Mouse (Mus musculus) retina, postnatal 7 days (tissue): ENCODE results near the gene Scgb2b7.
"Not testable (repeated sequence)": the region's sequence is repeated elsewhere in the genome, so short reads cannot be mapped to it uniquely, and the experiment has no call there.

ENCODE experiments used
- DNase-seq: peaks from one replicate; pipeline ENCODE4 v3.0.0-alpha.2; 2012; ENCODE audit warnings: low read depth, low spot score

The Scgb2b7 gene

DNA sequence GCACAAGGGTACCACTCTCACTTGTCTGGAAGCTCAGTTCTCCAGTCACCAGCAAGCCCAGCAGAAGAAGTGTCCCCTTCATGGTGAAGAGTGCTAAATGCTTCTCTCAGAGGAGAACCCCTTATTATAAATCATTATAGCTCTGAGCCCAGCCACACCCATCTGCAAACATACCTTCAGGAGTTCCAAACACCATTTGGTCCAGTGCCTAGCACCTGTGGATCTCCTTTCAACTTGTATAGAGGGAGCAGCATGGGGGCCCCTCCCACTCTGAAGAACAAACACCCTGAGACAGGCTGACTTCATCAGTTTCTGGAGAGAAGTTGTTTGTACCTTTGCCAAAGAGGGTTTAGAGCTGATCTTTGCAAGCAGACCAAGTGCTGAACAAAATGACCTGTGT, at the start of gene Scgb2b7:
TSS of gene Scgb2b7 (minus strand) at position 101 of the 400 bp plus-strand sequence.
- DNase-seq, result not testable (repeated sequence)

DNA sequence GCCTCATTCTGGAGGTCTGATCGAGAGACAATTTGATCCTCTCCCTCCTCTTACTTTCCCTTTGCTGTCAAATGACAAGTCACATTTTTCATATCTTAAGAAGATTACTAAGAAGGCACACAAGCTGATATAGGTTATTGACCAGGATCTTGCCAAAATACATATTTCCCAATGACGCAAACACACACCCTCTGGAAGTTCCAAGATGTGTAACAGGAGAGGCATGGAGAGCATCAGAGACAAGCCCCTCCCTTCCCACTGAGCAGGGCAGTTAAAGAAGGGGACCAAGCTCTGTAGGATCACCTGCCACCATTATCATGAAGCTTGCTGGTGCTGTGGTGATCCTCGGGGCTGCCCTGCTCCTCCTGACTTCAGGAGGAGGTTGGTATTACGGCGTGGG, 6.8 kb upstream of the Scgb2b7 start, which contains the start of gene Scgb1b7:
TSS of gene Scgb1b7 (plus strand) at position 301 of the 400 bp plus-strand sequence.
- not testable (repeated sequence) for DNase-seq
